Mouse (Mus musculus) neural tube, embryonic 13.5 days (tissue): ENCODE results near the gene Eprs. TPM values are rescaled to one million over a fixed set of nuclear protein-coding genes. Genes with fewer than 3 reads are reported as not detected.
A peak's percentile ranks its signal among the peaks of the same experiment; 100 is the strongest.

ENCODE experiments used
- ATAC-seq: fragments of 200-750 bp; cut with Nextera tagmentation; 2 replicates; pipeline ENCODE4 v1.8.0; 2017; ENCODE audit warnings: low read depth, mild to moderate bottlenecking, moderate TSS enrichment, moderate library complexity
- H3K27ac ChIP-seq: fragments of 300-500 bp; sonication (generic); replicated peaks from 2 replicates; pipeline ENCODE4 v1.5.1; 2015; ENCODE audit warnings: moderate library complexity, mild to moderate bottlenecking, inconsistent platforms
- H3K27me3 ChIP-seq: fragments of 300-500 bp; sonication (generic); 2 replicates; pipeline ENCODE4 v1.6.1; 2015; ENCODE audit warnings: mild to moderate bottlenecking, inconsistent platforms
- H3K36me3 ChIP-seq: fragments of 300-500 bp; sonication (generic); 2 replicates; pipeline ENCODE4 v1.6.1; 2015; ENCODE audit warnings: mild to moderate bottlenecking, inconsistent platforms
- H3K4me1 ChIP-seq: fragments of 300-500 bp; sonication (generic); replicated peaks from 2 replicates; pipeline ENCODE4 v1.6.1; 2015; ENCODE audit warnings: inconsistent platforms
- H3K4me2 ChIP-seq: fragments of 300-500 bp; sonication (generic); 2 replicates; pipeline ENCODE4 v1.6.1; 2015; ENCODE audit warnings: inconsistent platforms, mild to moderate bottlenecking, moderate library complexity
- H3K4me3 ChIP-seq: fragments of 300-500 bp; sonication (generic); 2 replicates; pipeline ENCODE4 v1.5.1; 2015; ENCODE audit warnings: mild to moderate bottlenecking, inconsistent platforms
- H3K9ac ChIP-seq: fragments of 300-500 bp; sonication (generic); 2 replicates; pipeline ENCODE4 v1.6.1; 2015; ENCODE audit warnings: moderate library complexity, mild to moderate bottlenecking, inconsistent platforms
- H3K9me3 ChIP-seq: fragments of 300-500 bp; sonication (generic); 2 replicates; pipeline ENCODE4 v1.6.1; 2016; ENCODE audit warnings: inconsistent platforms
- WGBS: fragments of 180-500 bp; shearing (Covaris S2); methylation state at CpG from one replicate; pipeline ENCODE4 v1.1.7; 2015; 5-methylcytosine and 5-hydroxymethylcytosine counted together
- polyA plus RNA-seq: library from polyadenylated mRNA; unstranded; fragments of >200 nt; fragmentation: Nextera tagmentation; extraction: Ambion mirVana; gene quantifications from 2 replicates; pipeline ENCODE4 v1.2.1, GENCODE M21; 2015

Gene Eprs
- polyA plus RNA-seq, 1 experiment from 2014 or later: 134 TPM

GRCm38 (mm10) chr1:185430488-185430887 lies 67.6 kb downstream of the Eprs start:
- Histone ChIP-seq H3K9ac (no peak overlapping the region), H3K4me3 (no peak overlapping the region), H3K9me3 (no peaks in the 10 kb centered on the region), H3K4me2 (no peak overlapping the region), H3K27me3 (no peaks in the 10 kb centered on the region), H3K27ac (no peak overlapping the region), H3K36me3 (peaks cover 46% of the 10 kb centered on the region), H3K4me1 (no peaks in the 10 kb centered on the region)
- no peak for ATAC-seq
- 93% methylated on average over 5 of the region's 5 CpGs for WGBS

- Histone ChIP-seq H3K9ac (no peak overlapping the region), H3K9me3 (no peaks in the 10 kb centered on the region), H3K4me1 (peaks cover under 1% of the 10 kb centered on the region; the same call in 1 of the 2 replicates), H3K27me3 (no peaks in the 10 kb centered on the region), H3K27ac (no peak overlapping the region), H3K4me3 (no peak overlapping the region), H3K36me3 (peaks cover 38% of the 10 kb centered on the region), H3K4me2 (no peak overlapping the region)
- ATAC-seq: no peak
- 70% methylated on average over 6 of the region's 6 CpGs for WGBS
These were observed 68.6 kb downstream of the Eprs start for GRCm38 (mm10) chr1:185431245-185431997.

DNA sequence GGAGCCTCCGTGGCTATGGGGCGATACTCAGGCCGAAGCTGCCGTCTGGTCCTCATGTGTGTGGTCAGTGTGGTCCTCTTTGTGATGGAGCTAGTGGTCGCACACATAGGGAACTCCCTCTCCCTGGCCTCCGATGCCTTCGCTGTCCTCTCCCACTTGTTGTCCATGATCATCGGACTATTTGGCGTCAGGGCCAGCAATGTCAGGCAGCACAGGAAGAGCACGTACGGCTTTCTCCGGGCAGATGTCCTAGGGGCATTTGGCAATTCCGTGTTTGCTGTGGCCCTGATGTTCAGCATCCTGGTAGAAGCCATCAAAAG lies 69.1 kb downstream of the Eprs start:
- Histone ChIP-seq H3K4me2 (no peak overlapping the region), H3K4me3 (no peak overlapping the region), H3K9me3 (no peaks in the 10 kb centered on the region), H3K27me3 (no peaks in the 10 kb centered on the region), H3K9ac (no peak overlapping the region), H3K27ac (no peak overlapping the region), H3K4me1 (peaks cover 6% of the 10 kb centered on the region), H3K36me3 (peaks cover 33% of the 10 kb centered on the region)
- 83% methylated on average over 13 of the region's 13 CpGs for WGBS
- ATAC-seq: no peak

DNA sequence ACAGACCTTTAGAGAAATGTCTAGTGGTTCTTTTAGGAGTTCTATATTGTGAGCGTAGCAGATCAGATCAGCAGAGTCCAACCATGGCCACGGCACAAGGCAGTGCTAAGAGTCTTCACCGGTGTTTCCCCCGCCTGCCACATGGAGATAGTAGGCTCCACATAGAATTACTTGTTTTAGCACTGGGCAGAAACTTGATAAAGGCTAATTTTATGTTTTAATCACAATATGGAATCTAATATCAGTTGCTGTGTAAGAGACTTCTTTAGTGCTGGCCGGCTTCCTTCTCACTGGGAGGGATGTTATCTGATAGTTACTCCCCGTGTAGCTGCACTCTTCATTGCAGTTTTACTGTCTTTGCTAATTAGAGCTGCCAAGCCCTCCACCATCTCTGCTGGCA lies 70.3 kb downstream of the Eprs start:
- no peak for ATAC-seq

GRCm38 (mm10) chr1:185438841-185439580 lies 76.2 kb downstream of the Eprs start:
- Histone ChIP-seq H3K27ac (no peak overlapping the region; the same call in 1 of the 2 replicates), H3K36me3 (no peaks in the 10 kb centered on the region), H3K4me1 (peaks cover 24% of the 10 kb centered on the region), H3K9ac (no peak overlapping the region), H3K4me3 (no peak overlapping the region), H3K27me3 (no peaks in the 10 kb centered on the region), H3K4me2 (no peak overlapping the region), H3K9me3 (no peaks in the 10 kb centered on the region)
- 66% methylated on average over 9 of the region's 9 CpGs for WGBS
- ATAC-seq: no peak

More for the DNA sequence above, 70.3 kb downstream of the Eprs start:
- Histone ChIP-seq H3K9me3 (no peaks in the 10 kb centered on the region), H3K4me2 (no peak overlapping the region), H3K36me3 (peaks cover 22% of the 10 kb centered on the region), H3K4me1 (peaks cover 11% of the 10 kb centered on the region), H3K9ac (no peak overlapping the region), H3K27me3 (no peaks in the 10 kb centered on the region), H3K27ac (no peak overlapping the region), H3K4me3 (no peak overlapping the region)
- 72% methylated on average over 6 of the region's 6 CpGs for WGBS

- H3K36me3 ChIP-seq: no peaks in the 10 kb centered on the region
- 54% methylated on average over 18 of the region's 18 CpGs for WGBS
- no peaks in the 10 kb centered on the region for H3K9me3 ChIP-seq
- H3K27ac ChIP-seq: peak overlapping the region; percentile 55
- H3K27me3 ChIP-seq: no peaks in the 10 kb centered on the region
- H3K4me3 ChIP-seq: no peak overlapping the region
- peak; percentile 83 for ATAC-seq
- no peak overlapping the region for H3K4me2 ChIP-seq
- H3K9ac ChIP-seq: no peak overlapping the region
- peaks cover 19% of the 10 kb centered on the region for H3K4me1 ChIP-seq
These were observed 79.0 kb downstream of the Eprs start for GRCm38 (mm10) chr1:185441703-185442472.

DNA sequence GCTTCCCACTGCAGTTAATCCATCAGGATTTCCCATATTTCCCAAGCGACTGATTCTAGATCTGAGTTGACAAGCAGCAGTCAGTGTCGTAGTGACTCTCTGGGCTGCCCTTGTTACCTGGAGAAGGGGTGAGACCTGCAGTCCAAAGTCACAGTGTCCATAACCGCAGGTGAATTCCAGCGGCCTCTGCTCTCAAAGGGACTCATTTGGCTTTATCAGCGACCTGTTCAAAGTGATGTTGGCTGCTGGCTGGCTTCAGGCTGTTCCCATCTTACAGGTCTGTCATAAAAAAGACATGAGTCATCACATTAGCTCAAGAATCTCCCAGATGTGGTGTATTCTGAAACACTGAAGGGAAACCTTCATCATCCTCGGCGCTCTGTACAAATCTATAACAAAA lies 86.1 kb downstream of the Eprs start:
- no peaks in the 10 kb centered on the region for H3K9me3 ChIP-seq
- H3K4me2 ChIP-seq: no peak overlapping the region
- no peaks in the 10 kb centered on the region for H3K36me3 ChIP-seq
- no peak overlapping the region for H3K4me3 ChIP-seq
- H3K4me1 ChIP-seq: no peaks in the 10 kb centered on the region
- 89% methylated on average over 7 of the region's 7 CpGs for WGBS
- no peak overlapping the region for H3K9ac ChIP-seq
- H3K27me3 ChIP-seq: peaks cover 11% of the 10 kb centered on the region
- no peak overlapping the region for H3K27ac ChIP-seq
- ATAC-seq: no peak

DNA sequence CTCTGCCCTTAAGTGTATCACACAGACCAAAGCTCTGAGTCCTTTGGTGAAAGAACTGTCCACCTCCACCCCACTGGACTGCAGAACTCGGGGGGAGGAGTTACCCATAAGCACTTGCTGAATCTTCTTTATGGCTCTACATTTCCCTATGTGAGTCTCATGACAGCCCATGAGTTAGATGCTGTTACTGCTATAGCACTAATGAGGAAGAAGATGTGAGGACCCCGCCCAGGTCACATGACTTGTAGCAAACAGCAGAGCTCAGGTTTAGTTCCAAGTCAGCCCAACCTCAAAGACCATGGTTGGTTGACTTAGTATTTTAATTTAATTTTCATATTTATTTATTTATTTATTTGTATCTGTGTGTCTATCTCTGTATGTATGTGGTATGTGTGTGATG lies 86.9 kb downstream of the Eprs start:
- no peaks in the 10 kb centered on the region for H3K9me3 ChIP-seq
- peaks cover 4% of the 10 kb centered on the region; the same call in 1 of the 2 replicates for H3K4me1 ChIP-seq
- ATAC-seq: no peak
- H3K27me3 ChIP-seq: peaks cover 18% of the 10 kb centered on the region
- no peak overlapping the region for H3K27ac ChIP-seq
- no peak overlapping the region for H3K4me3 ChIP-seq
- H3K4me2 ChIP-seq: no peak overlapping the region
- WGBS: 74% methylated on average over 2 of the region's 2 CpGs
- H3K36me3 ChIP-seq: no peaks in the 10 kb centered on the region
- no peak overlapping the region for H3K9ac ChIP-seq

GRCm38 (mm10) chr1:185451077-185451476 lies 88.2 kb downstream of the Eprs start:
- Histone ChIP-seq H3K27me3 (peaks cover 32% of the 10 kb centered on the region), H3K9ac (no peak overlapping the region), H3K4me1 (peaks cover 12% of the 10 kb centered on the region), H3K4me3 (no peak overlapping the region), H3K9me3 (no peaks in the 10 kb centered on the region), H3K36me3 (no peaks in the 10 kb centered on the region), H3K4me2 (no peak overlapping the region), H3K27ac (no peak overlapping the region)
- WGBS: 81% methylated on average over 8 of the region's 8 CpGs
- no peak for ATAC-seq

DNA sequence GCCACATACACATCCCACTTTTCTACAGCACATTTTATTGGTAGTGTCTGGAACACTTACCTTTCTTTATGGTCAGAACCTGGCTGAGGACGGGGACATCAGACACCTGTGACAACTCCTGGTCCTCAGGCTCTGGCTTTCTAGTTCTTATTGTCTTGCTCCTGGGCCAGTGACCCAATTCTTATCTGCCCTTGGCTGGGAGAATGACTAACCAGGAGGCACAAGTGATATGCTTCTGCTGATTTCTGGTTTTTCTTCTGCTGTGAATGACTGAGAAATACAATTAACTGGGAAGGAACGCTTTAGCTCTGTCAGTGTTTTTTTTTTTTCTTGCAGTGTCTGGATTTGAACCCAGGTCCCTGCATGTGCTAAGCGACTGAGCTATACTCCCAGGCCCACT lies 88.7 kb downstream of the Eprs start:
- WGBS: 93% methylated on average over 3 of the region's 3 CpGs

GRCm38 (mm10) chr1:185452461-185452860 lies 89.6 kb downstream of the Eprs start:
- H3K27ac ChIP-seq: no peak overlapping the region
- peaks cover 46% of the 10 kb centered on the region for H3K27me3 ChIP-seq
- WGBS: 91% methylated on average over 6 of the region's 6 CpGs
- ATAC-seq: no peak
- H3K4me3 ChIP-seq: no peak overlapping the region
- H3K4me2 ChIP-seq: no peak overlapping the region
- H3K4me1 ChIP-seq: peaks cover 12% of the 10 kb centered on the region
- H3K9ac ChIP-seq: no peak overlapping the region
- H3K36me3 ChIP-seq: no peaks in the 10 kb centered on the region
- H3K9me3 ChIP-seq: no peaks in the 10 kb centered on the region

More for the DNA sequence above, 88.7 kb downstream of the Eprs start:
- Histone ChIP-seq H3K9me3 (no peaks in the 10 kb centered on the region), H3K4me2 (no peak overlapping the region), H3K4me3 (no peak overlapping the region), H3K27me3 (peaks cover 36% of the 10 kb centered on the region), H3K9ac (no peak overlapping the region), H3K27ac (no peak overlapping the region), H3K36me3 (no peaks in the 10 kb centered on the region), H3K4me1 (peaks cover 12% of the 10 kb centered on the region)
- no peak for ATAC-seq

DNA sequence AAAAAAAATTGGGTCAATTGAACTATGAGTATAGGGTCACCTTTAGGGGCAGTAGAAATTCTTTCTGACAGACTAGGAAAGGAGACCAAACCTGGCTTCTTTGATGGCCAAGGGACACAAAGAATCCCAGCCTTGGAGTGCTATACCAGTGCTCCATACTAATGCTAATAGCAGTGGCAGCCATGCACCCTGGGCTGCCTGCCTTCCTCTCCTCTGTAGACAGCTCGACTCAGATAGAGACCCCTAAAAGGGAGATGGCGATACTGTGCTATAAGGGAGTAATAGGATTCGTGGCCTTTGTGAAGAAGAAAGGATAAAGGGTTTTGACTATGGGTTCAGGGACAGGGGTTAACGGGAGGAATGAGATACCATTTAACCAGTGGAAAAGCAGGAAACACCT lies 91.3 kb downstream of the Eprs start:
- no peak overlapping the region for H3K27ac ChIP-seq
- no peak for ATAC-seq
- H3K27me3 ChIP-seq: peaks cover 48% of the 10 kb centered on the region
- H3K4me2 ChIP-seq: peak overlapping the region; percentile 90
- H3K4me1 ChIP-seq: peaks cover 12% of the 10 kb centered on the region
- WGBS: 39% methylated on average over 4 of the region's 4 CpGs
- peak overlapping the region; percentile 73; the same call in 1 of the 2 replicates for H3K9ac ChIP-seq
- H3K36me3 ChIP-seq: no peaks in the 10 kb centered on the region
- peak overlapping the region; percentile 51 for H3K4me3 ChIP-seq
- no peaks in the 10 kb centered on the region for H3K9me3 ChIP-seq
